Mouse (Mus musculus) kidney, embryonic 15.5 days (tissue): ENCODE measurements at regions not wholly inside any gene's neighbourhood (a gene's known extent, or its start where the extent isn't known, plus 50 kb on each side); places are given as distances from the start of the nearest gene placed in this dataset.
"Not testable (repeated sequence)": the region's sequence is repeated elsewhere in the genome, so short reads cannot be mapped to it uniquely, and the experiment has no call there.

Experiments
- ATAC-seq: fragments of 200-750 bp; cut with Nextera tagmentation; replicated peaks from 2 replicates; pipeline ENCODE4 v1.8.0; 2017; ENCODE audit warnings: moderate TSS enrichment; ENCODE audit not compliant: low FRiP score
- H3K27ac ChIP-seq: fragments of 300-500 bp; sonication (generic); 2 replicates; pipeline ENCODE4 v1.5.1; 2015; ENCODE audit warnings: mild to moderate bottlenecking, inconsistent platforms
- H3K27me3 ChIP-seq: fragments of 300-500 bp; sonication (generic); 2 replicates; pipeline ENCODE4 v1.6.1; 2015; ENCODE audit warnings: inconsistent platforms
- H3K36me3 ChIP-seq: fragments of 300-500 bp; sonication (generic); 2 replicates; pipeline ENCODE4 v1.6.1; 2015; ENCODE audit warnings: inconsistent platforms
- H3K4me1 ChIP-seq: fragments of 300-500 bp; sonication (generic); 2 replicates; pipeline ENCODE4 v1.6.1; 2015; ENCODE audit warnings: inconsistent platforms
- H3K4me2 ChIP-seq: fragments of 300-500 bp; sonication (generic); 2 replicates; pipeline ENCODE4 v1.6.1; 2015; ENCODE audit warnings: moderate library complexity, mild to moderate bottlenecking, inconsistent platforms
- H3K4me3 ChIP-seq: fragments of 300-500 bp; sonication (generic); replicated peaks from 2 replicates; pipeline ENCODE4 v1.5.1; 2015; ENCODE audit warnings: mild to moderate bottlenecking, inconsistent platforms
- H3K9ac ChIP-seq: fragments of 300-500 bp; sonication (generic); 2 replicates; pipeline ENCODE4 v1.6.1; 2015; ENCODE audit warnings: mild to moderate bottlenecking, inconsistent platforms
- H3K9me3 ChIP-seq: fragments of 300-500 bp; sonication (generic); replicated peaks from 2 replicates; pipeline ENCODE4 v1.6.1; 2016; ENCODE audit warnings: inconsistent platforms
- WGBS: fragments of 180-500 bp; shearing (Covaris S2); methylation state at CpG from one replicate; pipeline ENCODE4 v1.1.7; 2015; ENCODE audit warnings: mixed read lengths; 5-methylcytosine and 5-hydroxymethylcytosine counted together

- not testable (repeated sequence) for H3K27ac ChIP-seq, H3K9me3 ChIP-seq, H3K36me3 ChIP-seq, H3K4me2 ChIP-seq, H3K9ac ChIP-seq, H3K4me1 ChIP-seq, H3K4me3 ChIP-seq, H3K27me3 ChIP-seq, ATAC-seq
- WGBS, result 75% methylated on average over 2 of the region's 2 CpGs
Observed at GRCm38 (mm10) chr6:18566934-18567333, 52.3 kb upstream of the Cttnbp2 start.

GRCm38 (mm10) chr6:18569221-18569620, 54.6 kb upstream of the Cttnbp2 start:
- WGBS, result 83% methylated on average over 2 of the region's 2 CpGs
- Histone ChIP-seq H3K4me2 (no peak overlapping the region), H3K4me3 (no peak overlapping the region), H3K9ac (no peak overlapping the region), H3K36me3 (no peaks in the 10 kb centered on the region), H3K9me3 (no peaks in the 10 kb centered on the region), H3K27ac (no peak overlapping the region), H3K4me1 (no peaks in the 10 kb centered on the region), H3K27me3 (no peaks in the 10 kb centered on the region)
- no peak for ATAC-seq

- Histone ChIP-seq H3K4me2 (no peak overlapping the region), H3K4me3 (no peak overlapping the region), H3K9ac (no peak overlapping the region), H3K4me1 (no peaks in the 10 kb centered on the region), H3K9me3 (no peaks in the 10 kb centered on the region), H3K27me3 (no peaks in the 10 kb centered on the region), H3K27ac (no peak overlapping the region), H3K36me3 (no peaks in the 10 kb centered on the region)
- no peak for ATAC-seq
Observed at GRCm38 (mm10) chr6:18578501-18578900, 63.9 kb upstream of the Cttnbp2 start.

- no peaks in the 10 kb centered on the region for H3K4me1 ChIP-seq
- no peak overlapping the region for H3K4me3 ChIP-seq
- no peak for ATAC-seq
Observed at GRCm38 (mm10) chr6:18589436-18589835, 74.8 kb upstream of the Cttnbp2 start.

GRCm38 (mm10) chr6:18596680-18597079, 82.0 kb upstream of the Cttnbp2 start:
- WGBS, result 75% methylated on average over 5 of the region's 5 CpGs
- Histone ChIP-seq H3K9ac (no peak overlapping the region), H3K27ac (no peak overlapping the region), H3K27me3 (no peaks in the 10 kb centered on the region), H3K4me3 (no peak overlapping the region), H3K4me1 (no peaks in the 10 kb centered on the region), H3K36me3 (no peaks in the 10 kb centered on the region), H3K4me2 (no peak overlapping the region), H3K9me3 (no peaks in the 10 kb centered on the region)
- no peak for ATAC-seq

More at GRCm38 (mm10) chr6:18589436-18589835, 74.8 kb upstream of the Cttnbp2 start:
- Histone ChIP-seq H3K9ac (no peak overlapping the region), H3K27me3 (no peaks in the 10 kb centered on the region), H3K36me3 (no peaks in the 10 kb centered on the region), H3K27ac (no peak overlapping the region), H3K9me3 (no peaks in the 10 kb centered on the region), H3K4me2 (no peak overlapping the region)

- no peak for ATAC-seq
- 71% methylated on average over 4 of the region's 4 CpGs for WGBS
- Histone ChIP-seq H3K4me2 (no peak overlapping the region), H3K36me3 (no peaks in the 10 kb centered on the region), H3K27me3 (no peaks in the 10 kb centered on the region), H3K9ac (no peak overlapping the region), H3K4me1 (no peaks in the 10 kb centered on the region), H3K27ac (no peak overlapping the region), H3K9me3 (0 out of 2 replicates have a peak, but pooled peaks cover 3% of the 10 kb centered on the region), H3K4me3 (no peak overlapping the region)
Observed at GRCm38 (mm10) chr6:18599626-18600025, 85.0 kb upstream of the Cttnbp2 start.

GRCm38 (mm10) chr6:18601926-18602325, 87.3 kb upstream of the Cttnbp2 start:
- Histone ChIP-seq H3K27me3 (no peaks in the 10 kb centered on the region), H3K4me1 (no peaks in the 10 kb centered on the region), H3K4me2 (peak overlapping the region; percentile 30; the same call in 1 of the 2 replicates), H3K9me3 (0 out of 2 replicates have a peak, but pooled peaks cover 3% of the 10 kb centered on the region), H3K4me3 (no peak overlapping the region), H3K27ac (no peak overlapping the region), H3K36me3 (no peaks in the 10 kb centered on the region), H3K9ac (no peak overlapping the region)
- WGBS, result 36% methylated on average over 7 of the region's 7 CpGs
- ATAC-seq, result peak; percentile 93

- Histone ChIP-seq H3K4me2 (no peak overlapping the region), H3K9me3 (no peaks in the 10 kb centered on the region), H3K9ac (no peak overlapping the region), H3K4me3 (no peak overlapping the region), H3K4me1 (no peaks in the 10 kb centered on the region), H3K27me3 (no peaks in the 10 kb centered on the region), H3K27ac (no peak overlapping the region), H3K36me3 (no peaks in the 10 kb centered on the region)
- 79% methylated on average over 6 of the region's 6 CpGs for WGBS
- ATAC-seq, result no peak
Observed at GRCm38 (mm10) chr6:18621372-18622262, 107.0 kb upstream of the Cttnbp2 start.

- no peaks in the 10 kb centered on the region for H3K27me3 ChIP-seq
- no peaks in the 10 kb centered on the region for H3K4me1 ChIP-seq
- no peaks in the 10 kb centered on the region for H3K9me3 ChIP-seq
- ATAC-seq, result no peak
- no peaks in the 10 kb centered on the region for H3K36me3 ChIP-seq
- no peak overlapping the region for H3K27ac ChIP-seq
- 78% methylated on average over 1 of the region's 1 CpGs for WGBS
- no peak overlapping the region for H3K9ac ChIP-seq
- H3K4me2 ChIP-seq, result no peak overlapping the region
- no peak overlapping the region for H3K4me3 ChIP-seq
Observed at GRCm38 (mm10) chr6:18628591-18628990, 113.9 kb upstream of the Cttnbp2 start.

- H3K36me3 ChIP-seq, result no peaks in the 10 kb centered on the region
- 78% methylated on average over 2 of the region's 2 CpGs for WGBS
- no peak overlapping the region for H3K4me2 ChIP-seq
- H3K4me3 ChIP-seq, result no peak overlapping the region
- H3K4me1 ChIP-seq, result no peaks in the 10 kb centered on the region
- no peaks in the 10 kb centered on the region for H3K27me3 ChIP-seq
- no peak for ATAC-seq
- no peak overlapping the region for H3K27ac ChIP-seq
- H3K9me3 ChIP-seq, result peaks cover 4% of the 10 kb centered on the region; the same call in 1 of the 2 replicates
- no peak overlapping the region for H3K9ac ChIP-seq
Observed at GRCm38 (mm10) chr6:18633540-18634200, 119.0 kb upstream of the Cttnbp2 start.

GRCm38 (mm10) chr6:18639712-18640383, 125.2 kb upstream of the Cttnbp2 start:
- no peak overlapping the region for H3K4me3 ChIP-seq
- no peak for ATAC-seq
- no peak overlapping the region for H3K4me2 ChIP-seq
- H3K27me3 ChIP-seq, result no peaks in the 10 kb centered on the region
- H3K36me3 ChIP-seq, result no peaks in the 10 kb centered on the region
- H3K9me3 ChIP-seq, result peaks cover 4% of the 10 kb centered on the region; the same call in 1 of the 2 replicates
- H3K27ac ChIP-seq, result no peak overlapping the region
- 31% methylated on average over 3 of the region's 3 CpGs for WGBS
- H3K9ac ChIP-seq, result no peak overlapping the region
- H3K4me1 ChIP-seq, result no peaks in the 10 kb centered on the region
